Mouse (Mus musculus) thymus, adult 2 months (tissue): ENCODE measurements around the gene Kpna7.
"Not testable (repeated sequence)": the region's sequence is repeated elsewhere in the genome, so short reads cannot be mapped to it uniquely, and the experiment has no call there.

Experiments
- CTCF ChIP-seq: fragments of 200-500 bp; IDR thresholded peaks from 2 replicates; pipeline ENCODE4 v1.5.1; 2012; ENCODE audit warnings: mild to moderate bottlenecking, control low read depth, low read length, moderate library complexity, borderline replicate concordance; ENCODE audit not compliant: control insufficient read depth, poor library complexity, insufficient read depth; ENCODE audit errors: extremely low read depth
- POLR2A ChIP-seq: fragments of 200-500 bp; IDR thresholded peaks from 2 replicates; pipeline ENCODE4 v1.6.1; 2012; ENCODE audit warnings: mild to moderate bottlenecking, low read length, control low read depth, moderate library complexity; ENCODE audit not compliant: control insufficient read depth, poor library complexity, insufficient read depth; ENCODE audit errors: extremely low read depth

DNA sequence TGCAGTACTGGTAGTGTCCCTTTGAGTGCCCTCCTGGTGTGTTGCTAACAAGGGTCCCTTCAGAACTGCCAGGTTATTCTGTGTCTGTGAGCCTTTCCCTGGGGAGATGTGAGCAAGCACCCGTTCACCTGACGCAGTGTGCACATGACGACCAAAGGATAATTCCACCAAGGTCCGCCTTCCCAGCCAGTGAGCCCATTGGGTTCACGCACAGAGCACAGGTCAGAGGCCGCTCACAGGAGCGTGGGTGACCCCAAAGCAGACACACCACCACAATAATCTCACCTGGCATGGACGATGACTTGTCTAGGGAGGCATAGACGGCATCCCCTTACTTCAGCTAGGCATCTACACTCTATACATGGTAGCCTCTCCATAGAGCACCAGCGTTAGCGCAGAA is 17.6 kb upstream of the Kpna7 start:
- TF ChIP-seq POLR2A, CTCF: not testable (repeated sequence)
